10 mouse cellular contexts compared by ENCODE assay signal in the genomic region with DNA sequence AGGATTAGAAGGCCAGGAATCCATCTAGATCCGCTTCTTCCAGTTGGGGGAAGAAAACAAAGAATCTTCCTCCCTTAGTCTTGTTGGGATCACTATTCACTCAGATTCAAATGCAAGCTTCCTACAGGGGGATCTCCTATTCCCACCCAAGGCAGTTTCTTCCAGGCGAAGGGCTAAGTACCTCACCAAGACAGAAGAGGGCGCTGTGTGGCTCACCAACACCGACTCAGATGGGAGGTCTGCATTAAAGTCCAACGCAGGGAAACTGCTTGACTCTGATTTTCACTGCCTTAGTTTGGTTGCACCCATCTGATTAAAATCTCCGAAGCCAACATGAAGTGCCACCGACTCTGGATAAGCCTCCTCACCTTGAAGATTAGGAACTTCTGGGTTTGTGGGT. TPM values are rescaled to one million over a fixed set of nuclear protein-coding genes. Genes with fewer than 3 reads are reported as not detected.
DNase-seq lines count a peak whose midpoint lies in the region; ATAC-seq and TF ChIP-seq lines count a peak whose summit lies in the region.
"Had no signal": no experiment of that assay in that cellular context is flagged by ENCODE, and none has a peak within 500 bp of the region (broad histone marks: within the 10 kb centered on the region; RNA-seq: fewer than 3 reads in every experiment).

No protein-coding gene starts in this region.

- no peak for TF ChIP-seq POLR2A in bone marrow, adult 2 months (IDR thresholded peaks at IDR 0.05; ENCODE audit: borderline replicate concordance, control insufficient read depth, low read depth, low read length)

- intact Hi-C loops in gastrocnemius, adult 2 months (cut with DNase I): no loop called here
- intact Hi-C loops in gastrocnemius, postnatal 36 days (cut with DNase I): loop anchor here (10.0 kb wide), 1 partner anchor 186 kb away; no protein-coding TSS in a partner anchor

- no peaks in the 10 kb centered on the region for H3K36me3 ChIP-seq in midbrain, embryonic 10.5 days
- no peaks in the 10 kb centered on the region for H3K36me3 ChIP-seq in midbrain, embryonic 14.5 days (ENCODE audit: control insufficient read depth, insufficient read depth, low read length)
- H3K36me3 ChIP-seq: liver, embryonic 13.5 days had no signal

- no peak overlapping the region for H3K4me3 ChIP-seq in gastrocnemius, adult 2 months
- H3K4me3 ChIP-seq in midbrain, embryonic 10.5 days: no peak overlapping the region
- no peak overlapping the region for H3K4me3 ChIP-seq in midbrain, embryonic 14.5 days (replicated peaks; ENCODE audit: low read depth, low read length)
- no peak overlapping the region for H3K4me3 ChIP-seq in bone marrow, adult 2 months (replicated peaks; ENCODE audit: control insufficient read depth, low read depth, low read length)
- H3K4me3 ChIP-seq: liver, embryonic 13.5 days had no signal

- H3K27me3 ChIP-seq in midbrain, embryonic 10.5 days (ENCODE audit: low read depth, poor library complexity, severe bottlenecking): no peaks in the 10 kb centered on the region
- no peaks in the 10 kb centered on the region for H3K27me3 ChIP-seq in midbrain, embryonic 14.5 days (ENCODE audit: control insufficient read depth, insufficient read depth, low read length)
- H3K27me3 ChIP-seq: liver, embryonic 13.5 days had no signal

- ATAC-seq in midbrain, embryonic 14.5 days (ENCODE audit: low FRiP score, low TSS enrichment): no peak
- ATAC-seq in megakaryocyte progenitor cell, adult 5-6 weeks (replicated peaks; ENCODE audit: poor library complexity): peak; percentile 66; the same call in 1 of the 2 replicates
- no peak for ATAC-seq in cerebellum, adult (ENCODE audit: insufficient number of reproducible peaks, low FRiP score, low TSS enrichment)

- TF ChIP-seq CTCF in gastrocnemius, adult 2 months (IDR thresholded peaks at IDR 0.05): peak; percentile 55
- TF ChIP-seq CTCF in bone marrow, adult 2 months (IDR thresholded peaks at IDR 0.05; ENCODE audit: control insufficient read depth, insufficient read depth, low read length): peak; percentile 27; the same call in 1 of the 2 replicates

- H3K9me3 ChIP-seq in midbrain, embryonic 10.5 days (replicated peaks): no peaks in the 10 kb centered on the region
- no peaks in the 10 kb centered on the region for H3K9me3 ChIP-seq in midbrain, embryonic 14.5 days (ENCODE audit: control insufficient read depth, low read length)
- H3K9me3 ChIP-seq: liver, embryonic 13.5 days had no signal

- H3K4me1 ChIP-seq in midbrain, embryonic 10.5 days: no peaks in the 10 kb centered on the region
- H3K4me1 ChIP-seq in midbrain, embryonic 14.5 days (ENCODE audit: control insufficient read depth, insufficient read depth, low read length): no peaks in the 10 kb centered on the region
- H3K4me1 ChIP-seq in bone marrow, adult 2 months (ENCODE audit: control insufficient read depth, insufficient read depth, low read length): no peaks in the 10 kb centered on the region
- H3K4me1 ChIP-seq: liver, embryonic 13.5 days had no signal

- H3K9ac ChIP-seq in midbrain, embryonic 14.5 days (replicated peaks; ENCODE audit: low read length): no peak overlapping the region
- H3K9ac ChIP-seq: liver, embryonic 13.5 days had no signal

- 35% methylated on average over 7 of the region's 7 CpGs for WGBS in midbrain, embryonic 10.5 days
- 34% methylated on average over 7 of the region's 7 CpGs for WGBS in midbrain, embryonic 14.5 days
- WGBS in bone marrow, adult 2 months: 49% methylated on average over 7 of the region's 7 CpGs

- no peak overlapping the region for H3K4me2 ChIP-seq in midbrain, embryonic 14.5 days (ENCODE audit: low read length)
- H3K4me2 ChIP-seq: liver, embryonic 13.5 days had no signal

- no peak for DNase-seq in gastrocnemius, adult 2 months
- DNase-seq in gastrocnemius, postnatal 36 days: no peak
- peak; percentile 44 for DNase-seq in midbrain, embryonic 10.5 days (ENCODE audit: low spot score)
- no peak for DNase-seq in midbrain, embryonic 14.5 days
- DNase-seq in MN1 (ENCODE audit: low spot score): no peak
- DNase-seq: liver, embryonic 13.5 days; right cerebral cortex, postnatal 25 days had no signal

- no peak overlapping the region for H3K27ac ChIP-seq in gastrocnemius, adult 2 months
- no peak overlapping the region for H3K27ac ChIP-seq in midbrain, embryonic 10.5 days (replicated peaks)
- no peak overlapping the region for H3K27ac ChIP-seq in midbrain, embryonic 14.5 days (replicated peaks; ENCODE audit: low read depth, low read length)
- H3K27ac ChIP-seq in bone marrow, adult 2 months (ENCODE audit: control insufficient read depth, insufficient read depth, low read depth, low read length, poor library complexity): no peak overlapping the region
- H3K27ac ChIP-seq: liver, embryonic 13.5 days had no signal

RNA-seq across cellular contexts. Expression of a gene that starts 10.5 kb away (rescaled TPM):
- total RNA-seq in gastrocnemius, adult 2 months (2021): 1 to 10 TPM in 1 of 2 experiments, under 1 TPM in 1; 0.99 to 1.8 TPM
- total RNA-seq in gastrocnemius, postnatal 36 days (2021): 1 to 10 TPM; 1.1 to 1.6 TPM
- 2.8 and 3.0 TPM in 2 replicates for polyA plus RNA-seq in midbrain, embryonic 10.5 days (2016; fragmentation: Nextera tagmentation; extraction: Ambion mirVana)
- polyA plus RNA-seq in midbrain, embryonic 14.5 days (2014; fragmentation: Nextera tagmentation; extraction: Ambion mirVana): 3.4 and 4.0 TPM in 2 replicates
- polyA plus RNA-seq in bone marrow, adult 2 months (2011; ENCODE audit: insufficient read depth, insufficient read length, low replicate concordance, missing spikeins): 0.27 and 0.47 TPM in 2 replicates
- total RNA-seq in megakaryocyte progenitor cell, adult 5-6 weeks (2015): 0.47 and 0.56 TPM in 2 replicates
- total RNA-seq in megakaryocyte progenitor cell, adult 5-6 weeks (2017): 0.14 and 0.21 TPM in 2 replicates
